Mouse (Mus musculus) embryonic facial prominence, embryonic 10.5 days (tissue): Measurements from ENCODE around the gene Adpgk. TPM values are rescaled to one million over a fixed set of nuclear protein-coding genes. Genes with fewer than 3 reads are reported as not detected.

Experiments
- DNase-seq: peaks from one replicate; pipeline ENCODE4 v3.0.0-alpha.2; 2017; ENCODE audit warnings: low spot score
- H3K27ac ChIP-seq: fragments of 300-500 bp; sonication (generic); replicated peaks from 2 replicates; pipeline ENCODE4 v1.5.1; 2016; ENCODE audit warnings: mild to moderate bottlenecking
- H3K27me3 ChIP-seq: fragments of 300-500 bp; sonication (generic); replicated peaks from 2 replicates; pipeline ENCODE4 v1.6.1; 2016; ENCODE audit warnings: low read depth, mild to moderate bottlenecking; ENCODE audit not compliant: poor library complexity, severe bottlenecking
- H3K36me3 ChIP-seq: fragments of 300-500 bp; sonication (generic); replicated peaks from 2 replicates; pipeline ENCODE4 v1.6.1; 2016; ENCODE audit warnings: mild to moderate bottlenecking, moderate library complexity
- H3K4me1 ChIP-seq: fragments of 300-500 bp; sonication (generic); 2 replicates; pipeline ENCODE4 v1.6.1; 2016
- H3K4me3 ChIP-seq: fragments of 300-500 bp; sonication (generic); 2 replicates; pipeline ENCODE4 v1.5.1; 2016; ENCODE audit warnings: mild to moderate bottlenecking, moderate library complexity
- H3K9me3 ChIP-seq: fragments of 300-500 bp; sonication (generic); 2 replicates; pipeline ENCODE4 v1.6.1; 2016; ENCODE audit warnings: mild to moderate bottlenecking
- WGBS: fragments of 180-500 bp; shearing (Covaris S2); methylation state at CpG from one replicate; pipeline ENCODE4 v1.1.7; 2016; 5-methylcytosine and 5-hydroxymethylcytosine counted together
- polyA plus RNA-seq: library from polyadenylated mRNA; unstranded; fragments of >200 nt; fragmentation: Nextera tagmentation; extraction: Ambion mirVana; gene quantifications from 2 replicates; pipeline ENCODE4 v1.2.1, GENCODE M21; 2016

The Adpgk gene
- 45.0 and 46.5 TPM in 2 replicates for polyA plus RNA-seq

- Histone ChIP-seq H3K27ac (peak within 1 kb of the TSS; percentile 96), H3K4me3 (peak within 1 kb of the TSS; percentile 91), H3K36me3 (peaks cover 10% of the 10 kb centered on the region; the same call in 1 of the 2 replicates), H3K27me3 (no peaks in the 10 kb centered on the region), H3K4me1 (peaks cover 53% of the 10 kb centered on the region), H3K9me3 (no peaks in the 10 kb centered on the region)
- peak; percentile 99 for DNase-seq
- 2% methylated on average over 58 of the region's 58 CpGs for WGBS
Observed at GRCm38 (mm10) chr9:59290957-59291687, at the start of gene Adpgk. TSS of gene Adpgk (plus strand) at chr9:59291558.

- H3K4me1 ChIP-seq = peaks cover 22% of the 10 kb centered on the region
- no peaks in the 10 kb centered on the region for H3K27me3 ChIP-seq
- no peak overlapping the region for H3K4me3 ChIP-seq
- DNase-seq = no peak
- no peaks in the 10 kb centered on the region for H3K9me3 ChIP-seq
- 56% methylated on average over 7 of the region's 7 CpGs for WGBS
- no peak overlapping the region for H3K27ac ChIP-seq
- H3K36me3 ChIP-seq = no peaks in the 10 kb centered on the region
Observed at GRCm38 (mm10) chr9:59245181-59245580, 46.2 kb upstream of the Adpgk start.

- WGBS = 46% methylated on average over 6 of the region's 6 CpGs
Observed at GRCm38 (mm10) chr9:59246456-59247029, 44.8 kb upstream of the Adpgk start.

GRCm38 (mm10) chr9:59249359-59249758 is 42.0 kb upstream of the Adpgk start:
- whole genome bisulfite sequencing = 79% methylated on average over 3 of the region's 3 CpGs
- H3K27me3 ChIP-seq = no peaks in the 10 kb centered on the region
- H3K4me3 ChIP-seq = no peak overlapping the region
- no peak overlapping the region for H3K27ac ChIP-seq
- peaks cover 22% of the 10 kb centered on the region for H3K4me1 ChIP-seq
- no peaks in the 10 kb centered on the region for H3K9me3 ChIP-seq
- H3K36me3 ChIP-seq = no peaks in the 10 kb centered on the region
- DNase-seq = no peak

More at GRCm38 (mm10) chr9:59246456-59247029, 44.8 kb upstream of the Adpgk start:
- no peak for DNase-seq
- no peaks in the 10 kb centered on the region for H3K9me3 ChIP-seq
- H3K36me3 ChIP-seq = no peaks in the 10 kb centered on the region
- no peaks in the 10 kb centered on the region for H3K27me3 ChIP-seq
- no peak overlapping the region for H3K4me3 ChIP-seq
- no peak overlapping the region for H3K27ac ChIP-seq
- H3K4me1 ChIP-seq = peaks cover 22% of the 10 kb centered on the region

- DNase-seq = no peak
- 62% methylated on average over 3 of the region's 3 CpGs for WGBS
Observed at GRCm38 (mm10) chr9:59250272-59250671, 41.1 kb upstream of the Adpgk start.

GRCm38 (mm10) chr9:59254716-59255421 is 36.5 kb upstream of the Adpgk start:
- Histone ChIP-seq H3K36me3 (no peaks in the 10 kb centered on the region), H3K9me3 (no peaks in the 10 kb centered on the region), H3K4me3 (no peak overlapping the region), H3K27ac (no peak overlapping the region), H3K27me3 (no peaks in the 10 kb centered on the region), H3K4me1 (peaks cover 12% of the 10 kb centered on the region)
- DNase-seq = no peak
- WGBS = 82% methylated on average over 5 of the region's 5 CpGs

More at GRCm38 (mm10) chr9:59250272-59250671, 41.1 kb upstream of the Adpgk start:
- Histone ChIP-seq H3K4me3 (no peak overlapping the region), H3K27me3 (no peaks in the 10 kb centered on the region), H3K36me3 (no peaks in the 10 kb centered on the region), H3K27ac (no peak overlapping the region), H3K9me3 (no peaks in the 10 kb centered on the region), H3K4me1 (peaks cover 19% of the 10 kb centered on the region)

GRCm38 (mm10) chr9:59259806-59260454 is 31.4 kb upstream of the Adpgk start:
- no peaks in the 10 kb centered on the region for H3K27me3 ChIP-seq
- peaks cover 30% of the 10 kb centered on the region for H3K4me1 ChIP-seq
- no peak overlapping the region for H3K4me3 ChIP-seq
- DNase-seq = no peak
- peak overlapping the region; percentile 57 for H3K27ac ChIP-seq
- 68% methylated on average over 9 of the region's 9 CpGs for WGBS
- no peaks in the 10 kb centered on the region for H3K9me3 ChIP-seq
- H3K36me3 ChIP-seq = no peaks in the 10 kb centered on the region

GRCm38 (mm10) chr9:59266332-59266731 is 25.0 kb upstream of the Adpgk start:
- H3K27ac ChIP-seq = no peak overlapping the region
- H3K4me3 ChIP-seq = no peak overlapping the region
- DNase-seq = no peak
- no peaks in the 10 kb centered on the region for H3K27me3 ChIP-seq
- no peaks in the 10 kb centered on the region for H3K36me3 ChIP-seq
- WGBS = 54% methylated on average over 6 of the region's 6 CpGs
- H3K4me1 ChIP-seq = peaks cover 15% of the 10 kb centered on the region
- no peaks in the 10 kb centered on the region for H3K9me3 ChIP-seq

- Histone ChIP-seq H3K4me1 (peaks cover 17% of the 10 kb centered on the region), H3K27ac (no peak overlapping the region), H3K9me3 (no peaks in the 10 kb centered on the region), H3K27me3 (no peaks in the 10 kb centered on the region), H3K4me3 (no peak overlapping the region), H3K36me3 (no peaks in the 10 kb centered on the region)
- 40% methylated on average over 5 of the region's 5 CpGs for WGBS
- DNase-seq = peak; percentile 71
Observed at GRCm38 (mm10) chr9:59269728-59270127, 21.6 kb upstream of the Adpgk start.

- H3K27ac ChIP-seq = no peak overlapping the region
- H3K9me3 ChIP-seq = no peaks in the 10 kb centered on the region
- no peak overlapping the region for H3K4me3 ChIP-seq
- DNase-seq = no peak
- 42% methylated on average over 4 of the region's 4 CpGs for WGBS
- no peaks in the 10 kb centered on the region for H3K27me3 ChIP-seq
- H3K36me3 ChIP-seq = no peaks in the 10 kb centered on the region
- H3K4me1 ChIP-seq = peaks cover 17% of the 10 kb centered on the region
Observed at GRCm38 (mm10) chr9:59271081-59271480, 20.3 kb upstream of the Adpgk start.

- 55% methylated on average over 6 of the region's 6 CpGs for WGBS
Observed at GRCm38 (mm10) chr9:59271711-59272110, 19.6 kb upstream of the Adpgk start.

GRCm38 (mm10) chr9:59273199-59273598 is 18.2 kb upstream of the Adpgk start:
- peaks cover 17% of the 10 kb centered on the region for H3K4me1 ChIP-seq
- no peaks in the 10 kb centered on the region for H3K36me3 ChIP-seq
- H3K27me3 ChIP-seq = no peaks in the 10 kb centered on the region
- H3K4me3 ChIP-seq = no peak overlapping the region
- no peak for DNase-seq
- H3K27ac ChIP-seq = no peak overlapping the region
- H3K9me3 ChIP-seq = no peaks in the 10 kb centered on the region

More at GRCm38 (mm10) chr9:59271711-59272110, 19.6 kb upstream of the Adpgk start:
- Histone ChIP-seq H3K36me3 (no peaks in the 10 kb centered on the region), H3K27me3 (no peaks in the 10 kb centered on the region), H3K27ac (0 out of 2 replicates have a peak overlapping the region, but pooled peaks have one; percentile 37), H3K9me3 (no peaks in the 10 kb centered on the region), H3K4me1 (peaks cover 17% of the 10 kb centered on the region), H3K4me3 (no peak overlapping the region)
- peak; percentile 12 for DNase-seq
